Mouse (Mus musculus) CH12.LX (cell line): Measurements from ENCODE around the gene Gls. TPM values are rescaled to one million over a fixed set of nuclear protein-coding genes. Genes with fewer than 3 reads are reported as not detected.

Experiments
- DNase-seq: peaks from one replicate; pipeline ENCODE4 v3.0.0-alpha.2; 2013; ENCODE audit errors: extremely low read depth
- H3K27ac ChIP-seq: 2 replicates; pipeline ENCODE4 v1.5.1; 2012; ENCODE audit warnings: low read depth, mild to moderate bottlenecking, control low read depth, moderate library complexity; ENCODE audit not compliant: insufficient read depth
- H3K27me3 ChIP-seq: replicated peaks from 2 replicates; pipeline ENCODE3; 2012; ENCODE audit warnings: inconsistent platforms
- H3K36me3 ChIP-seq, 2 experiments: replicated peaks in 1 of 2; 2 replicates each; pipeline versions ENCODE3 to v1.6.1; 2012; ENCODE audit warnings: inconsistent platforms in 1 of 2, low read length in 1 of 2, mild to moderate bottlenecking in 1 of 2, mixed read lengths in 1 of 2, moderate library complexity in 1 of 2; ENCODE audit not compliant: control insufficient read depth in 1 of 2, insufficient read depth in 1 of 2
- H3K4me1 ChIP-seq, 2 experiments: 2 replicates each; pipeline ENCODE4 v1.6.1; 2012; ENCODE audit warnings: inconsistent platforms in 1 of 2, moderate library complexity in 1 of 2; ENCODE audit not compliant: insufficient read depth in 2 of 2, control insufficient read depth in 1 of 2
- H3K4me2 ChIP-seq: 2 replicates; pipeline ENCODE4 v1.6.1; 2012; ENCODE audit warnings: low read depth, mild to moderate bottlenecking, control low read depth; ENCODE audit not compliant: poor library complexity, insufficient read depth, severe bottlenecking
- H3K4me3 ChIP-seq, 3 experiments: fragments of 150-350 bp in 1 of 3; sonication (generic) in 1 of 3; replicated peaks in 1 of 3; 2 replicates each; pipeline versions ENCODE3 to v1.5.1; 2011 to 2012; ENCODE audit warnings: low read depth in 2 of 3, low read length in 2 of 3, mild to moderate bottlenecking in 2 of 3, moderate library complexity in 2 of 3, control low read depth in 1 of 3, improper control_type of control experiment in 1 of 3, inconsistent platforms in 1 of 3, mixed read lengths in 1 of 3; ENCODE audit not compliant: poor library complexity in 1 of 3
- H3K79me2 ChIP-seq: replicated peaks from 2 replicates; pipeline ENCODE4 v1.6.1; 2012; ENCODE audit warnings: mild to moderate bottlenecking, moderate library complexity; ENCODE audit not compliant: control insufficient read depth, poor library complexity, insufficient read depth, severe bottlenecking; ENCODE audit errors: extremely low read depth
- H3K9ac ChIP-seq: 2 replicates; pipeline ENCODE4 v1.6.1; 2012; ENCODE audit warnings: low read depth, mild to moderate bottlenecking, control low read depth, moderate library complexity; ENCODE audit not compliant: insufficient read depth
- H3K9me3 ChIP-seq: replicated peaks from 2 replicates; pipeline ENCODE3; 2012; ENCODE audit warnings: low read length, inconsistent platforms, mixed read lengths
- BHLHE40 ChIP-seq: IDR thresholded peaks from 2 replicates; pipeline ENCODE4 v1.6.1; 2011; ENCODE audit warnings: mild to moderate bottlenecking, low read depth, low read length, improper control_type of control experiment
- CHD2 ChIP-seq: IDR thresholded peaks from 2 replicates; pipeline ENCODE4 v1.6.1; 2011; ENCODE audit warnings: low read length, improper control_type of control experiment
- E2F4 ChIP-seq: IDR thresholded peaks from 2 replicates; pipeline ENCODE4 v1.6.1; 2011; ENCODE audit warnings: low read depth, low read length, improper control_type of control experiment; ENCODE audit not compliant: insufficient replicate concordance
- ELF1 ChIP-seq: IDR thresholded peaks from 2 replicates; pipeline ENCODE4 v1.6.1; 2014; ENCODE audit warnings: low read depth, mild to moderate bottlenecking, inconsistent platforms, low read length, improper control_type of control experiment
- ETS1 ChIP-seq: conservative IDR thresholded peaks from 2 replicates; pipeline ENCODE4 v1.6.1; 2012; ENCODE audit warnings: low read depth, mild to moderate bottlenecking, inconsistent platforms, low read length, improper control_type of control experiment, moderate library complexity
- JUN ChIP-seq: IDR thresholded peaks from 2 replicates; pipeline ENCODE4 v1.6.1; 2011; ENCODE audit warnings: low read depth, mild to moderate bottlenecking, low read length, improper control_type of control experiment, moderate library complexity; ENCODE audit not compliant: insufficient read depth
- JUND ChIP-seq: conservative IDR thresholded peaks from 2 replicates; pipeline ENCODE4 v1.6.1; 2011; ENCODE audit warnings: low read depth, low read length, improper control_type of control experiment
- KAT2A ChIP-seq: IDR thresholded peaks from 2 replicates; pipeline ENCODE4 v1.6.1; 2012; ENCODE audit warnings: low read length, improper control_type of control experiment, inconsistent platforms; ENCODE audit not compliant: insufficient replicate concordance
- MAX ChIP-seq: IDR thresholded peaks from 2 replicates; pipeline ENCODE4 v1.6.1; 2011; ENCODE audit warnings: low read length, improper control_type of control experiment
- MYC ChIP-seq: IDR thresholded peaks from 2 replicates; pipeline ENCODE4 v1.6.1; 2011; ENCODE audit warnings: low read depth, mild to moderate bottlenecking, improper control_type of control experiment, low read length
- NELFE ChIP-seq: IDR thresholded peaks from 2 replicates; pipeline ENCODE4 v1.6.1; 2011; ENCODE audit warnings: low read depth, low read length, improper control_type of control experiment
- NRF1 ChIP-seq: IDR thresholded peaks from 2 replicates; pipeline ENCODE4 v1.6.1; 2014; ENCODE audit warnings: low read depth, mild to moderate bottlenecking, inconsistent platforms, low read length, improper control_type of control experiment, moderate library complexity
- PAX5 ChIP-seq: IDR thresholded peaks from 2 replicates; pipeline ENCODE4 v1.6.1; 2012; ENCODE audit warnings: low read length, inconsistent platforms, mixed read lengths
- POLR2A ChIP-seq: IDR thresholded peaks from 2 replicates; pipeline ENCODE4 v1.6.1; 2011; ENCODE audit warnings: low read depth, mild to moderate bottlenecking, improper control_type of control experiment, low read length
- POLR2AphosphoS2 ChIP-seq: IDR thresholded peaks from 2 replicates; pipeline ENCODE4 v1.6.1; 2011; ENCODE audit warnings: low read depth, low read length, improper control_type of control experiment
- RAD21 ChIP-seq: IDR thresholded peaks from 2 replicates; pipeline ENCODE4 v1.6.1; 2011; ENCODE audit warnings: low read depth, mild to moderate bottlenecking, low read length, improper control_type of control experiment, moderate library complexity
- RCOR1 ChIP-seq: conservative IDR thresholded peaks from 2 replicates; pipeline ENCODE4 v1.6.1; 2012; ENCODE audit warnings: low read depth, mild to moderate bottlenecking, inconsistent platforms, low read length, improper control_type of control experiment
- TBP ChIP-seq: conservative IDR thresholded peaks from 2 replicates; pipeline ENCODE4 v1.6.1; 2011; ENCODE audit warnings: low read depth, low read length, improper control_type of control experiment
- USF1 ChIP-seq: IDR thresholded peaks from 2 replicates; pipeline ENCODE4 v1.6.1; 2014; ENCODE audit warnings: low read depth, mild to moderate bottlenecking, inconsistent platforms, low read length, improper control_type of control experiment
- ZC3H11A ChIP-seq: IDR thresholded peaks from 2 replicates; pipeline ENCODE4 v1.6.1; 2012; ENCODE audit warnings: low read depth, mild to moderate bottlenecking, inconsistent platforms, low read length, improper control_type of control experiment
- ZMIZ1 ChIP-seq: IDR thresholded peaks from 2 replicates; pipeline ENCODE4 v1.6.1; 2012; ENCODE audit warnings: low read depth, mild to moderate bottlenecking, inconsistent platforms, low read length, improper control_type of control experiment
- ZNF384 ChIP-seq: IDR thresholded peaks from 2 replicates; pipeline ENCODE4 v1.6.1; 2012; ENCODE audit warnings: low read depth, low read length, improper control_type of control experiment, inconsistent platforms
- dilution Hi-C: fragments of 300-500 bp; cut with MboI; formaldehyde crosslinking; loops from 2 replicates; pipeline ENCODE4 v1.14.3; 2020; ENCODE audit warnings: low sequenced_read_pairs; ENCODE audit not compliant: extremely low pct_unique_long_range_greater_than_20kb, extremely low pct_ligation_motif_present
- in situ Hi-C: fragments of 300-500 bp; cut with MboI; formaldehyde crosslinking; loops from 3 replicates; pipeline ENCODE4 v1.14.3; 2019; ENCODE audit warnings: low sequenced_read_pairs, low pct_ligation_motif_present, low pct_unique_long_range_greater_than_20kb, mixed read lengths
- polyA plus RNA-seq: library from polyadenylated mRNA; unstranded; fragments of >175 nt; gene quantifications from 2 replicates; pipeline ENCODE4 v1.2.1, GENCODE M21; 2012; ENCODE audit warnings: low read depth; ENCODE audit not compliant: insufficient read length
- total RNA-seq, 2 experiments: library from RNA; depleted of rRNA; stranded (reverse); fragments of 300-350 nt in 1 of 2; fragments of >200 nt in 1 of 2; gene quantifications; 2 replicates each; pipeline ENCODE4 v1.2.3; 2012 to 2014

Gene Gls
- total and polyA plus RNA-seq, 3 experiments = 107 to 182 (median 150) TPM

GRCm38 (mm10) chr1:52156351-52156750 is 76.7 kb downstream of the Gls start:
- H3K9ac ChIP-seq = no peak overlapping the region
- dilution Hi-C loops (no loop called here), in situ Hi-C loops (no loop called here)
- no peak overlapping the region for H3K4me3 ChIP-seq
- DNase-seq = no peak
- TF ChIP-seq CHD2 (no peak), KAT2A (no peak), JUN (no peak), TBP (no peak), NELFE (no peak), ZMIZ1 (no peak), NRF1 (no peak), MYC (no peak), ZC3H11A (no peak), ELF1 (no peak), PAX5 (no peak), RCOR1 (no peak)
- H3K36me3 ChIP-seq = peaks cover 88 to 98% of the 10 kb centered on the region in 2 experiments
- peaks cover 0 to 3% of the 10 kb centered on the region in 2 experiments; a peak in 1 of 4 replicates for H3K4me1 ChIP-seq
- H3K79me2 ChIP-seq = no peaks in the 10 kb centered on the region; the same call in 1 of the 2 replicates
- no peak overlapping the region for H3K27ac ChIP-seq
- no peaks in the 10 kb centered on the region for H3K9me3 ChIP-seq
- no peak overlapping the region for H3K4me2 ChIP-seq
- H3K27me3 ChIP-seq = no peaks in the 10 kb centered on the region

DNA sequence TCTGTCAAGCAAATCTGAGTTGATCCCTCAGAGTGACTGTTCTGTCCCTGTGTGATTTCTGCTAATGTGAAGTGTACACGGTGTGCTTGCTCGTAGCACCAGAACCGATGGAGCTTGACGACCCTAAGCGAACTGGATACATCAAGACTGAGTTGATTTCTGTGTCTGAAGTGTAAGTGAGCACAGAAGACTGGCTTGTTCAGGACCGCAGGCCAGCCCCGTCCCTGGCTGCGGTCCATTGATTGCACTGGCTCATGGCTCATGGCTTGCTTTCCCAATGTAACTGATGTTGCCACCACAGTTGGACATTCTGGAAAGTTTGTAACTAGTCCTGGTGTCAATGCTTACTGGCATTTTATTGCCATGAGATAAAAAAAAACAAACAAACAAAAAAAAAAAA is 78.1 kb downstream of the Gls start:
- no peak overlapping the region for H3K9ac ChIP-seq
- in situ Hi-C loops = no loop called here
- TF ChIP-seq ETS1 (no peak), MAX (no peak), E2F4 (no peak), JUND (no peak), TBP (no peak), ZNF384 (no peak), RAD21 (no peak), POLR2AphosphoS2 (no peak), ELF1 (no peak), JUN (no peak), ZC3H11A (no peak), USF1 (no peak), BHLHE40 (no peak), ZMIZ1 (no peak), POLR2A (no peak), NRF1 (no peak)
- TF ChIP-seq, all 38 proteins: peak for 0
- no peak overlapping the region for H3K4me3 ChIP-seq
- dilution Hi-C loops = no loop called here
- DNase-seq = no peak
- no peak overlapping the region for H3K27ac ChIP-seq
- no peaks in the 10 kb centered on the region for H3K27me3 ChIP-seq
- no peak overlapping the region for H3K4me2 ChIP-seq
- H3K4me1 ChIP-seq = peaks cover 0 to 13% of the 10 kb centered on the region in 2 experiments; a peak in 2 of 4 replicates
- H3K36me3 ChIP-seq = peaks cover 91 to 100% of the 10 kb centered on the region in 2 experiments
- no peaks in the 10 kb centered on the region for H3K9me3 ChIP-seq
- H3K79me2 ChIP-seq = no peaks in the 10 kb centered on the region; the same call in 1 of the 2 replicates
